Comparison of ENCODE assay signal across 8 mouse cellular contexts in the genomic region with DNA sequence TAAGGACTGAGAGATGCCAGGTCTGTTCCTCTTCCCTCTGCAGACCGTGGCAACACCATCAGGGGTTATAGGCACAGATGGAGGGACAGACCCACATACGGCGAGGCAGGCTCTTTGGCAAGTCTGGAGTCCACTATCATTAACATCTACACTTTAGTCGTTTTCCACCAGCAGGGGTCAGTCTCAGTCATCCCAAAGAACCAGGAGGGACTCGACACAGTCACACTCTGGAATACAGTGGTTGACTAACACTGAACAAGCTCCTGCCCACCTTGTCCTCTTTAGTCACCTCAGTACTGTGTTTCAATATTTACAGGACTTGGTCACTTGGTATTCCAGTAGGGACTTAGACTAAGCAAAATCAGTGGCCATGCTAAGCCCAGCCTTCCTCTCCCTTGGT.
A peak's percentile ranks its signal among the peaks of the same experiment; 100 is the strongest.
DNase-seq lines count a peak whose midpoint lies in the region; ATAC-seq and TF ChIP-seq lines count a peak whose summit lies in the region.

No protein-coding gene starts in this region.

- H3K9ac ChIP-seq in kidney, embryonic 15.5 days, result no peak overlapping the region
- no peak overlapping the region for H3K9ac ChIP-seq in midbrain, embryonic 12.5 days (replicated peaks)

- WGBS in kidney, embryonic 15.5 days, result 37% methylated on average over 5 of the region's 5 CpGs
- WGBS in midbrain, embryonic 12.5 days, result 40% methylated on average over 5 of the region's 5 CpGs

- no peak overlapping the region for H3K4me2 ChIP-seq in kidney, embryonic 15.5 days
- no peak overlapping the region for H3K4me2 ChIP-seq in midbrain, embryonic 12.5 days (replicated peaks)

- TF ChIP-seq CTCF in Patski (IDR thresholded peaks at IDR 0.05), result peak; percentile 68

- CTCF ChIA-PET in Patski (lab: Charles Lee), result interaction anchor here (1.0 kb wide), 1 partner anchor 11 kb away, joined by 3 read pairs; no protein-coding TSS in a partner anchor

- POLR2A ChIA-PET in Patski (lab: Charles Lee), result no interaction called here

- H3K36me3 ChIP-seq in kidney, embryonic 15.5 days, result no peaks in the 10 kb centered on the region
- H3K36me3 ChIP-seq in midbrain, embryonic 12.5 days, result no peaks in the 10 kb centered on the region

- H3K9me3 ChIP-seq in kidney, embryonic 15.5 days (replicated peaks), result no peaks in the 10 kb centered on the region
- H3K9me3 ChIP-seq in midbrain, embryonic 12.5 days, result no peaks in the 10 kb centered on the region

- no peak overlapping the region for H3K4me3 ChIP-seq in kidney, embryonic 15.5 days (replicated peaks)
- no peak overlapping the region for H3K4me3 ChIP-seq in midbrain, embryonic 12.5 days

- peak; percentile 34 for DNase-seq in kidney, adult 11 months
- DNase-seq in Patski (ENCODE audit: low read depth, low spot score), result no peak
- peak; percentile 73 for DNase-seq in heart, postnatal 4 days
- peak; percentile 49 for DNase-seq in layer of hippocampus, adult 9-11 months
- DNase-seq in testis, postnatal 10 days (ENCODE audit: low spot score), result peak; percentile 72

- H3K27ac ChIP-seq in kidney, embryonic 15.5 days, result no peak overlapping the region
- no peak overlapping the region for H3K27ac ChIP-seq in midbrain, embryonic 12.5 days (replicated peaks)

- H3K4me1 ChIP-seq in kidney, embryonic 15.5 days, result peaks cover 2% of the 10 kb centered on the region; the same call in 1 of the 2 replicates
- H3K4me1 ChIP-seq in midbrain, embryonic 12.5 days, result no peaks in the 10 kb centered on the region

- H3K27me3 ChIP-seq in kidney, embryonic 15.5 days, result no peaks in the 10 kb centered on the region
- H3K27me3 ChIP-seq in Patski, result no peaks in the 10 kb centered on the region
- no peaks in the 10 kb centered on the region for H3K27me3 ChIP-seq in midbrain, embryonic 12.5 days

- in situ Hi-C loops in Patski (cut with MboI; ENCODE audit: low pct_unique_long_range_greater_than_20kb), result loop anchor here (5.0 kb wide), 1 partner anchor 244 kb away; no protein-coding TSS in a partner anchor

- no peak for ATAC-seq in kidney, embryonic 15.5 days (replicated peaks; ENCODE audit: low FRiP score)
- no peak for ATAC-seq in Patski
- ATAC-seq in common myeloid progenitor, adult 5-6 weeks (replicated peaks; ENCODE audit: low read depth, poor library complexity, severe bottlenecking), result peak; percentile 79
- peak; percentile 60; the same call in 1 of the 2 replicates for ATAC-seq in midbrain, embryonic 12.5 days (ENCODE audit: low FRiP score, low read depth)

Comparison
In these comparisons a context has a peak if more than half of its experiments do, and no peak if none do; other contexts are left out.
1. ATAC-seq: peak in common myeloid progenitor, adult 5-6 weeks (single experiment) and midbrain, embryonic 12.5 days (single experiment); none in kidney, embryonic 15.5 days (single experiment) and Patski (single experiment).